Mouse (Mus musculus) ES-E14 (cell line): ENCODE measurements around the gene Gm49027. TPM values are rescaled to one million over a fixed set of nuclear protein-coding genes. Genes with fewer than 3 reads are reported as not detected.

Experiments
- DNase-seq: peaks from one replicate; pipeline ENCODE4 v3.0.0-alpha.2; 2013; ENCODE audit warnings: low read depth, low spot score
- H3K27ac ChIP-seq: 2 replicates; pipeline ENCODE4 v1.5.1; 2012; ENCODE audit warnings: low read depth, mild to moderate bottlenecking, low read length, moderate library complexity, mixed read lengths; ENCODE audit not compliant: poor library complexity, insufficient read depth, severe bottlenecking
- H3K36me3 ChIP-seq: 2 replicates; pipeline ENCODE4 v1.6.1; 2012; ENCODE audit warnings: mild to moderate bottlenecking, low read length, moderate library complexity, mixed read lengths; ENCODE audit not compliant: control insufficient read depth, poor library complexity, insufficient read depth, severe bottlenecking
- H3K4me1 ChIP-seq, 2 experiments: fragments of 150-350 bp in 1 of 2; sonication (generic) in 1 of 2; 2 replicates each; pipeline ENCODE4 v1.6.1; 2012; ENCODE audit warnings: low read length in 2 of 2, mild to moderate bottlenecking in 1 of 2, mixed read lengths in 1 of 2; ENCODE audit not compliant: control insufficient read depth in 2 of 2, insufficient read depth in 2 of 2, poor library complexity in 1 of 2
- H3K4me3 ChIP-seq, 2 experiments: fragments of 150-350 bp in 1 of 2; sonication (generic) in 1 of 2; 2 replicates each; pipeline ENCODE4 v1.5.1; 2012; ENCODE audit warnings: low read length in 2 of 2, low read depth in 1 of 2, mild to moderate bottlenecking in 1 of 2, mixed read lengths in 1 of 2; ENCODE audit not compliant: insufficient read depth in 1 of 2, poor library complexity in 1 of 2, severe bottlenecking in 1 of 2
- H3K9ac ChIP-seq: 2 replicates; pipeline ENCODE4 v1.6.1; 2012; ENCODE audit warnings: low read depth, mild to moderate bottlenecking, low read length, mixed read lengths; ENCODE audit not compliant: poor library complexity, insufficient read depth, severe bottlenecking
- H3K9me3 ChIP-seq: fragments of 150-350 bp; sonication (generic); 2 replicates; pipeline ENCODE4 v1.6.1; 2012; ENCODE audit warnings: low read depth, mild to moderate bottlenecking, low read length; ENCODE audit not compliant: control insufficient read depth, insufficient read depth
- CHD2 ChIP-seq: IDR thresholded peaks from 2 replicates; pipeline ENCODE4 v1.6.1; 2014; ENCODE audit warnings: mild to moderate bottlenecking, low read depth, low read length, inconsistent platforms
- HCFC1 ChIP-seq: IDR thresholded peaks from 2 replicates; pipeline ENCODE4 v1.6.1; 2012; ENCODE audit warnings: low read length, inconsistent platforms, borderline replicate concordance; ENCODE audit not compliant: insufficient read depth
- MAFK ChIP-seq: IDR thresholded peaks from 2 replicates; pipeline ENCODE4 v1.6.1; 2014; ENCODE audit warnings: mild to moderate bottlenecking, low read depth, low read length, inconsistent platforms; ENCODE audit not compliant: insufficient read depth
- ZC3H11A ChIP-seq: IDR thresholded peaks from 2 replicates; pipeline ENCODE4 v1.6.1; 2012; ENCODE audit warnings: low read depth, mild to moderate bottlenecking, inconsistent platforms, low read length, borderline replicate concordance
- ZNF384 ChIP-seq: IDR thresholded peaks from 2 replicates; pipeline ENCODE4 v1.6.1; 2012; ENCODE audit warnings: low read depth, low read length, inconsistent platforms
- in situ Hi-C, 2 experiments: fragments of 600-800 bp; cut with MboI; formaldehyde crosslinking; loops; one replicate each; pipeline ENCODE4 v1.15.1; 2025; ENCODE audit warnings: low sequenced_read_pairs in 2 of 2, inconsistent platforms in 1 of 2; ENCODE audit not compliant: unreplicated experiment in 2 of 2
- total RNA-seq: library from RNA; depleted of rRNA; stranded (reverse); fragments of 300-350 nt; gene quantifications from 2 replicates; pipeline ENCODE4 v1.2.3, GENCODE M21; 2012

Gene Gm49027
- total RNA-seq, 1 experiment: 0.94 TPM

- Histone ChIP-seq H3K4me3 (no peak overlapping the region), H3K4me1 (peaks cover 0 to 4% of the 10 kb centered on the region in 2 experiments; a peak in 1 of 4 replicates), H3K9me3 (no peaks in the 10 kb centered on the region), H3K27ac (no peak overlapping the region), H3K9ac (no peak overlapping the region), H3K36me3 (peaks cover 9% of the 10 kb centered on the region; the same call in 1 of the 2 replicates)
- DNase-seq: no peak
- TF ChIP-seq ZNF384: no peak
- in situ Hi-C loops: loop anchor here in 1 of 2 experiments (5.0 kb wide), 1 partner anchor 41 kb away; no protein-coding TSS in a partner anchor
These were observed 718 bp upstream of the Gm49027 start for GRCm38 (mm10) chr5:123525916-123526495.

DNA sequence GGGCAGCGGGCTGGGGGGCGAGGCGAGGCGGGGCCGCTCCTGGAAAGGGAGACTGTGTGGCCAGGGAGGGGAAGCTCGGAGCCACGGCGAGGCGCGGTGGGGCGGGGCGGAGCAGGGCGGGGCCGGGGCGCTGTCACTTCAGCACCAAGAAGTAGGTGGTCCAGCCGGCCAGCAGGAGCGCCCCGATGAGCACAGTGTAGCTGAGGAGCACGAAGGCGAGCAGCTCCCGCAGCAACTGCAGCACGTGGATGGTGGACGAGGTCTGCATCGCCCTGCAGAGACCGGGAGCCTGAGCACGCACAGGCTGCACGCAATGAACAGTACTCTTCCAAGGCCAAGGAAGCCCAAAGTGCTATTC is 916 bp downstream of the Gm49027 start:
- H3K9ac ChIP-seq: peak overlapping the region; percentile 62

DNA sequence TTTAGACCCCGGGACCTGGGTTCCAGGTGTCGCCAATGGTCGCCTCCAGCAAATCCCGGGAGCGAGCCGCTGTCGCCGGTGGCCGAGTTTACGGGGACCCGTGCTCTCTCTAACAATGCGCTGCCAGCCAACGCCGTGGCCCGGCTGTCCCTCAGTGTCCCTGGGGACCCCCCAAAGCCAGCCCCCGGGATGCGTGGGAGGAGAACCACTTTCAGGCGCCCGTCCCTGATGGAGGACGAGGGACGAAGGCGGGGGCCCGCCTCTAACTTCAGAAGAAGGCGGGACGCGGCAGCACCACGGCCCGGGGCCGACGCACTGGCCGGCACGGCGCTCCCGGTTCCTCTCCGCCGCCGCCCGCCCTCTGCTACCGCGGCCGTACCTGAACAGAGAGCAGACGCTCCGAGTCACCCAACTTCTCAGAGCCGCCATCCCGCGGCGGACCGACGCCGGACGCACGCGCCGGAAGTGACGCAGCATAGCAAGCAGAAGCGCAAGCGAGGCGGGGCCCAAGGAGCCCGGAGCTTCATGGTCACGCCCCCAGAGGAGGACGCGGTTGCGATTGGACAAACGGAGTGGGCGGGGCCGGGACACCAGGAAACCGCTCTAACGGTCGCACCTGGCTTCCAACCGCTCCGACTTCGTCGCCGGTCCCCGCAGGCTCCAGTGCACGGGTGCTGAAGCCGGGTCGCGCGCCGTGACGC is 1.4 kb downstream of the Gm49027 start, which contains the start of gene Diablo:
Gene Diablo (minus strand): TSS at position 485 of the 701 bp plus-strand sequence.
- in situ Hi-C loops: no loop called here
- TF ChIP-seq HCFC1 (peak; percentile 46; the same call in 1 of the 2 replicates), MAFK (no peak)
- peak within 1 kb of the TSS; percentile 50; the same call in 1 of the 2 replicates for H3K27ac ChIP-seq
- H3K9me3 ChIP-seq: no peaks in the 10 kb centered on the region
- peak within 1 kb of the TSS; percentile 84 to 89 for H3K4me3 ChIP-seq
- peaks cover 0 to 4% of the 10 kb centered on the region in 2 experiments; a peak in 1 of 4 replicates for H3K4me1 ChIP-seq
- peak within 1 kb of the TSS; percentile 93 for H3K9ac ChIP-seq
- peak; percentile 99 for DNase-seq
- peaks cover 2% of the 10 kb centered on the region; the same call in 1 of the 2 replicates for H3K36me3 ChIP-seq

More for the DNA sequence above, 916 bp downstream of the Gm49027 start:
- H3K9me3 ChIP-seq: no peaks in the 10 kb centered on the region
- DNase-seq: peak; percentile 56
- peak overlapping the region; percentile 84 to 89 for H3K4me3 ChIP-seq
- TF ChIP-seq ZNF384 (no peak), HCFC1 (no peak), ZC3H11A (no peak), CHD2 (no peak), MAFK (no peak)
- in situ Hi-C loops: no loop called here
- no peak overlapping the region for H3K27ac ChIP-seq
- peaks cover 0 to 4% of the 10 kb centered on the region in 2 experiments; a peak in 1 of 4 replicates for H3K4me1 ChIP-seq
- H3K36me3 ChIP-seq: peaks cover 4% of the 10 kb centered on the region; the same call in 1 of the 2 replicates

GRCm38 (mm10) chr5:123522166-123522565 is 3.1 kb downstream of the Gm49027 start:
- Histone ChIP-seq H3K27ac (no peak overlapping the region), H3K9ac (no peak overlapping the region), H3K36me3 (peaks cover 4% of the 10 kb centered on the region; the same call in 1 of the 2 replicates), H3K4me3 (no peak overlapping the region), H3K9me3 (no peaks in the 10 kb centered on the region), H3K4me1 (peaks cover 0 to 4% of the 10 kb centered on the region in 2 experiments; a peak in 1 of 4 replicates)
- no peak for DNase-seq
- no peak for TF ChIP-seq CHD2
- no peak for TF ChIP-seq ZNF384
- TF ChIP-seq MAFK: no peak
- no peak for TF ChIP-seq ZC3H11A
- TF ChIP-seq HCFC1: no peak
- in situ Hi-C loops: no loop called here
